Mouse (Mus musculus): Measurements from ENCODE around the gene Pcyox1.

The Pcyox1 gene

DNA sequence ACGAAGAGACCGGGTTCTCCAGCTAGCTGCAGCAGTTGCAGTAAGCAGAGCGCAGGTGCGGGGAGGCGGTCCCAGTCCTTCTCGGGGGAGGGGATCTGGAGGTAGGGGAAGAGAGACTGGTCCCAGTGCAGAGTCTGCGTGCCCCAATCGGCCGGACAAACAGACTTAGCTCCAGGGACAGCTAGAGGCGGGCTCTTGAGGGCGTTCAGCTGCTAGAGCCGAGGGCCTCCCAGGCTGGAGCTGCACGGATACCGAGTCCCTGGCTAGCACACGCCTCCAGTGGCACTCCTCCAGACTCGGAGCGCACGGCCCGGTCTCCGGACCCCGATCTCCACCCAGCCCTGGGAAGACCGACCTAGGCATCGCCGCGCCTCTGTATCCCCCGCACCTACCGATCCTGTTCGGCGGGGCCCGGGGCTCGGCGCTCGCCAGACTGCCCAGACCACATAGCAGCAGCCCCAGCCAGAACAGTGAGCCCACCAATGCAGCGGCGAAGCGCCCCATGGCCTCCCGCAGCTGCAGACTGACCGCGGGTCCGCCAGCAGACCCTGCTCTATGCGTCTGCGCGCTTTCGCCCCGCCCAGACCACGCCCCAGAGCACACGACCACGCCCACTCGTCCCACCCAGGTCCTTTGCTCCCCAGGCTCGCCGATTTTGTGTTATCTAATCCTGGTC is at the start of gene Pcyox1:
Gene Pcyox1, minus strand, starts transcription at position 574 of the 676 bp plus-strand sequence.
- DNase-seq: peak; percentile 83

GRCm38 (mm10) chr6:86445551-86445950 is 48.6 kb upstream of the Pcyox1 start:
- DNase-seq: no peak

- no peak for DNase-seq
These were observed 44.6 kb upstream of the Pcyox1 start for GRCm38 (mm10) chr6:86441571-86441970.

GRCm38 (mm10) chr6:86439531-86439930 is 42.6 kb upstream of the Pcyox1 start:
- no peak for DNase-seq

DNA sequence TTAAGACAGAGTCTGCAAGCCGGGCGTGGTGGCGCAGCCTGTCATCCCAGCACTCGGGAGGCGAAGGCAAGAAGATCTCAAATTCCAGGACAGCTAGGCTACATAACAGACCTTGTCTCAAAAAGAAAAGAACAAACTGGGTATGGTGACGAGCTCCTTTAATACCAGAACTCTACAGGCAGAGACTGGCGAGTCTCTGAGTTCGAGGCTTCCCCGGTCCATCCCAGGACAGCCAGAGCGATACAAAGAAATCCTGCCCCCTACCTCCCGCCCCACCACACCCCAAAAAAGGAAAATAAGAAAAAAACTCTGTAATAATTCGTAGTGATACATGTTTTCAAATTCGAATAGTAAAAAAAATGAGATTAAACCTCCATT is 42.2 kb upstream of the Pcyox1 start:
- no peak for DNase-seq

GRCm38 (mm10) chr6:86438272-86439118 is 41.5 kb upstream of the Pcyox1 start, which contains the start of gene C87436:
C87436 (plus strand) TSS chr6:86438374.
- DNase-seq: peak; percentile 89

- peak; percentile 40 for DNase-seq
These were observed 40.8 kb upstream of the Pcyox1 start for GRCm38 (mm10) chr6:86437711-86438110.

GRCm38 (mm10) chr6:86433696-86434095 is 36.7 kb upstream of the Pcyox1 start:
- no peak for DNase-seq

- DNase-seq: no peak
These were observed 34.6 kb upstream of the Pcyox1 start for GRCm38 (mm10) chr6:86431531-86431930.

- DNase-seq: no peak
These were observed 29.4 kb upstream of the Pcyox1 start, which contains the start of gene Gm44790 for GRCm38 (mm10) chr6:86426358-86426757. Gm44790 (plus strand) TSS chr6:86426658.

- DNase-seq: no peak
These were observed 23.5 kb upstream of the Pcyox1 start for GRCm38 (mm10) chr6:86420491-86420890.

- no peak for DNase-seq
These were observed 22.3 kb upstream of the Pcyox1 start for GRCm38 (mm10) chr6:86419239-86419638.

DNA sequence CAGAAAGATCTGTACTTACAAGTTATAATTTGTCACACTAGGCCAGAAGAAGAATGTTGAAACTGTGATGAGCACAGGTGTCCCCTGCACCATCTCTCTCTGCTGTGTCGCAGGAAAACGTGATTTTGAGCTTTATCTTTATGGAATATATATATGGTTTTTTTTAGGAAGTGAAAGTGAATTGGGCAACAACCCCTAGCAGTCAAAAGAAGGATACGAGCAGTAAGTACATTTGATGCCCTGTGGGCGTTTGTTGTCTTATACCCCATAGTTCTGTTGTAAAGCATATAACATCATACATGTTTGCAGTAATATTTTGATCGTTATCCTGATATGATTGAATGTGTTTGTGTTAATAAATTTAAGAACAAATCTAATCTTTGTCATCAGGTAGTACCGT is 21.8 kb upstream of the Pcyox1 start:
- DNase-seq: no peak

GRCm38 (mm10) chr6:86406306-86406705 is 9.4 kb upstream of the Pcyox1 start:
- no peak for DNase-seq

- no peak for DNase-seq
These were observed 8.0 kb upstream of the Pcyox1 start for GRCm38 (mm10) chr6:86404996-86405395.

DNA sequence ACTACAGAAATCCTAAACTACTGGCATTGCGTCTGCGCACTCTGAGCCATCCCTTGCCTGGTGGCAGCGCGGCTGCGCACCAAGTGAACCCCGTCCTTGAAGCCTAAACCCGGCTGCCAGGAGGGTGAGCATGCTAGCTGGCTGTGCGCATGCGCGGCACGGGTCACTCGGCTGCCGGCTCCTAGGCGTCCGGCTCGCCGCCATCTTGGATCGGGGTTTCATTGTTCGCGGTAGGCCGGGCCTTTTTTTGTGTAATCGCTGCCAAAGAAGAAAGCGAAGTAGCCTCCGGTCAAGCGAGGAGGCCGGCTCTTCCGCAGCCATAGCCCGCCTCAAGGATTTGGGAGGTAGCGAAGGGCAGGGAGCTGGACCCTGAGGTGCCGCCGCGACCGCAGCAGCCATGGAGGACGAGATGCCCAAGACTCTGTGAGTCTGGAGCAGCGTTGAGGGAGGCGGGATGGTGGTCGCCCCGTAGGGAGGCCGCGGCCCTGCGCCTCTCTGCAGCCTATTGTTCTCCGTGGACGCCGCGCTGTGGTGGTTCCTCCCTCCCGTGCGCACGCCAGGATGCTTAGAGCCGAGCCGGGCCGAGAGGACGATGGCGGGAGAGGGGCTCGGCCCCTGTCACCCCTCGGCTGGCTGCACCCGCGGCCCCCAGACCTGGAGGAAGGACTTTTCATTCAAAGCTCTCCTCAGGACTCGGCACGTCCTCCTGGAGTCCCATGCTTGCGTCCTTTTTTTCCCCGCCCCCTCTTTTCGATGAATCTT is 7.3 kb upstream of the Pcyox1 start, which contains the start of gene Tia1:
Gene Tia1, plus strand, starts transcription at position 120 of the 762 bp plus-strand sequence.
- peak; percentile 97 for DNase-seq

DNA sequence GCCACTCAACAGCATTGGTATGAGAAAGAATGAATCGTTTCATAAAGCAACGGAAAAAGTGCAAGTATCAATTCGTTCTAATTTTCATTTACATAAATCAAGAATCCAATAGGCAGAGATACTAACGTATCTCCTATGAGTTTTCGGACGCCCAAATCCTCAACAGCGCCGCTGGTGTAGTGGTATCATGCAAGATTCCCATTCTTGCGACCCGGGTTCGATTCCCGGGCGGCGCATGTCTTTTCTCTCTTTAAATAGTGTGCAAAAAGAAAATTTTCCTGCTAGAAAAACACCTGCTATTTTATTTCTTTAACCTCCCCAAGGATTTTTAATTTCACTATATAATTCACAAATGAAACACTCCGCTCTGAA is 6.8 kb upstream of the Pcyox1 start:
- peak; percentile 91 for DNase-seq

- no peak for DNase-seq
These were observed 6.0 kb upstream of the Pcyox1 start for GRCm38 (mm10) chr6:86402681-86403607.

- DNase-seq: peak; percentile 32
These were observed 4.0 kb upstream of the Pcyox1 start for GRCm38 (mm10) chr6:86400972-86401371.

DNA sequence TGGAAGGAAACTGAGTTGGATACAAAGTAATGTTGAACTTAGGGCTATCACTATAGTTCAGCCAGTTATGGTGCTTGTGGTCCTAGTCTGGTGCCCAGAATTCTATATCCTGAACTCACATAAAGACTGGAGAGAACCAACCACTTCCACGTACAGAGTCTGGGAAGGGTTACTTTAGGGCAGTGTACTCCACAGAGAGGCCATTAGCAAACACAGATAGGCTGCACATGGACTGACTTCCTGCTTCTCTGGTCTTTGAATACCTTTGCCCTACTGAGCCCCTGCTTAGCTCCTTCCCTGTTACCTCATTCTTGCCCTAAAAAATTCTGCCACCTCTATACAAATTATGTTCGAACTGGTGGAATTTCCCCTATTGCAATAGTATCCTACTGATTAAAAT is 3.0 kb upstream of the Pcyox1 start:
- DNase-seq: no peak

GRCm38 (mm10) chr6:86398986-86399385 is 2.0 kb upstream of the Pcyox1 start:
- DNase-seq: no peak

Data from right cerebral cortex, postnatal 4 days (tissue).